In the genomic region with DNA sequence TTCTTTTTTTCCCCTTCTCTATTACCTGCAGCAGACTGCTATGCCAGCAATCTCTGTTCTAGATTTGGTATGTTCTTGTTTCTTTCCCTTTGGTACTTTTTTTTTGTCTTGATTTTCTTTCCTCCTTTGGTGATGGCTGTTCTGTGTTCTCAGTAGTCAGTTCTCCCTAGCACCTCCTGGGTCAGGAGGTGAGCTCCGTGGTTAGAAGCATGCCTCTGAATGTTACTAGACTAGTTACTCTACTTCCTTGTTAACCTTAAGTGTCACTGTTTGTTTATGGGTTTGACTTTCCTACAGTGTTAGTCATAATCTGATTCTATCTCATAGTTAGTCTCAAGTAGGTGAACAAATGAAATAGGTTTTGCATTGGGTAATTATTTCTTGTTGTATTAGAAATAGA, we compare ENCODE assay signal across 28 mouse cellular contexts. TPM values are rescaled to one million over a fixed set of nuclear protein-coding genes. Genes with fewer than 3 reads are reported as not detected.
DNase-seq lines count a peak whose midpoint lies in the region; ATAC-seq and TF ChIP-seq lines count a peak whose summit lies in the region.
"Had no signal": no experiment of that assay in that cellular context is flagged by ENCODE, and none has a peak within 500 bp of the region (broad histone marks: within the 10 kb centered on the region; RNA-seq: fewer than 3 reads in every experiment).

No protein-coding gene starts in this region.

- no peak for TF ChIP-seq CTCF in gastrocnemius, adult 2 months (IDR thresholded peaks at IDR 0.05)

- ATAC-seq in midbrain, embryonic 11.5 days (ENCODE audit: low FRiP score) = no peak
- ATAC-seq in midbrain, embryonic 16.5 days = no peak
- ATAC-seq: forebrain, embryonic 14.5 days had no signal

- H3K27ac ChIP-seq in gastrocnemius, adult 2 months = peak overlapping the region; percentile 54
- no peak overlapping the region for H3K27ac ChIP-seq in midbrain, embryonic 11.5 days (ENCODE audit: low read depth, low read length)
- no peak overlapping the region for H3K27ac ChIP-seq in midbrain, embryonic 16.5 days (ENCODE audit: low read length)
- H3K27ac ChIP-seq: embryonic facial prominence, embryonic 15.5 days; forebrain, embryonic 10.5 days; heart, embryonic 13.5 days; hindbrain, embryonic 15.5 days had no signal

- DNase-seq in gastrocnemius, adult 2 months = no peak
- DNase-seq in gastrocnemius, postnatal 14 days = no peak
- DNase-seq in midbrain, embryonic 11.5 days (ENCODE audit: low spot score, missing footprints) = peak; percentile 45
- DNase-seq in 3T3-L1 (ENCODE audit: low read depth, low spot score) = peak; percentile 64
- peak; percentile 7 for DNase-seq in large intestine, adult 2 months (ENCODE audit: low read depth, low spot score)
- no peak for DNase-seq in layer of hippocampus, adult 8-10 months (ENCODE audit: low spot score in 2 of 2)
- DNase-seq: adrenal gland, adult 8-10 months; adrenal gland, postnatal 36 days; cerebellum, adult 11 months; cerebellum, adult 8-10 months; cerebellum, postnatal 14 days; embryo, embryonic 11 days; gastrocnemius, postnatal 10 days; heart, postnatal 36 days had no signal

- no peaks in the 10 kb centered on the region for H3K4me1 ChIP-seq in midbrain, embryonic 11.5 days (ENCODE audit: control insufficient read depth, insufficient read depth, low read length)
- no peaks in the 10 kb centered on the region for H3K4me1 ChIP-seq in midbrain, embryonic 16.5 days (ENCODE audit: control insufficient read depth, insufficient read depth, low read length)
- H3K4me1 ChIP-seq: embryonic facial prominence, embryonic 15.5 days; forebrain, embryonic 10.5 days; heart, embryonic 13.5 days; hindbrain, embryonic 15.5 days had no signal

- no peak overlapping the region for H3K4me2 ChIP-seq in midbrain, embryonic 11.5 days
- no peak overlapping the region for H3K4me2 ChIP-seq in midbrain, embryonic 16.5 days (ENCODE audit: low read length)
- H3K4me2 ChIP-seq: embryonic facial prominence, embryonic 15.5 days; heart, embryonic 13.5 days; hindbrain, embryonic 15.5 days had no signal

- H3K9ac ChIP-seq in midbrain, embryonic 11.5 days (ENCODE audit: low read length) = no peak overlapping the region
- H3K9ac ChIP-seq in midbrain, embryonic 16.5 days (ENCODE audit: low read depth, low read length) = no peak overlapping the region
- H3K9ac ChIP-seq: embryonic facial prominence, embryonic 15.5 days; heart, embryonic 13.5 days; hindbrain, embryonic 15.5 days had no signal

- no peaks in the 10 kb centered on the region for H3K9me3 ChIP-seq in midbrain, embryonic 11.5 days (ENCODE audit: control insufficient read depth, low read length)
- H3K9me3 ChIP-seq in midbrain, embryonic 16.5 days (replicated peaks; ENCODE audit: control insufficient read depth, low read length, poor library complexity, severe bottlenecking) = no peaks in the 10 kb centered on the region
- H3K9me3 ChIP-seq: embryonic facial prominence, embryonic 15.5 days; forebrain, embryonic 10.5 days; heart, embryonic 13.5 days; hindbrain, embryonic 15.5 days had no signal

- no peaks in the 10 kb centered on the region for H3K27me3 ChIP-seq in midbrain, embryonic 11.5 days (ENCODE audit: control insufficient read depth, insufficient read depth, low read length)
- no peaks in the 10 kb centered on the region for H3K27me3 ChIP-seq in midbrain, embryonic 16.5 days (ENCODE audit: control insufficient read depth, insufficient read depth, low read depth, low read length)
- H3K27me3 ChIP-seq: embryonic facial prominence, embryonic 15.5 days; heart, embryonic 13.5 days; hindbrain, embryonic 15.5 days had no signal

- intact Hi-C loops in gastrocnemius, adult 2 months (cut with DNase I) = no loop called here
- intact Hi-C loops in gastrocnemius, postnatal 14 days (cut with DNase I; ENCODE audit: low total_unique reads) = no loop called here

- peak overlapping the region; percentile 55 for H3K4me3 ChIP-seq in gastrocnemius, adult 2 months
- H3K4me3 ChIP-seq in midbrain, embryonic 11.5 days (ENCODE audit: low read depth, low read length) = no peak overlapping the region
- H3K4me3 ChIP-seq in midbrain, embryonic 16.5 days (ENCODE audit: low read depth, low read length) = no peak overlapping the region
- H3K4me3 ChIP-seq: embryonic facial prominence, embryonic 15.5 days; erythroblast, embryonic 14.5 days; forebrain, embryonic 10.5 days; heart, embryonic 13.5 days; hindbrain, embryonic 15.5 days had no signal

- 92% methylated on average over 1 of the region's 1 CpGs for WGBS in midbrain, embryonic 11.5 days
- WGBS in midbrain, embryonic 16.5 days = 87% methylated on average over 1 of the region's 1 CpGs
- WGBS in large intestine, adult 2 months = 22% methylated on average over 1 of the region's 1 CpGs

- peaks cover 8% of the 10 kb centered on the region; the same call in 1 of the 2 replicates for H3K36me3 ChIP-seq in midbrain, embryonic 11.5 days (ENCODE audit: control insufficient read depth, insufficient read depth, low read length)
- peaks cover 7% of the 10 kb centered on the region for H3K36me3 ChIP-seq in midbrain, embryonic 16.5 days (ENCODE audit: control insufficient read depth, insufficient read depth, low read length)

RNA-seq across cellular contexts. Expression of gene Gm7168, which starts 57.2 kb away (rescaled TPM):
- not detected for total RNA-seq in gastrocnemius, adult 2 months (2021)
- not detected for total RNA-seq in gastrocnemius, postnatal 14 days (2021)
- 0.10 TPM in 1 of 2 replicates, not detected in the other for polyA plus RNA-seq in midbrain, embryonic 11.5 days (2014; fragmentation: Nextera tagmentation; extraction: Ambion mirVana)
- not detected in 2 replicates for polyA plus RNA-seq in midbrain, embryonic 16.5 days (2015; fragmentation: Nextera tagmentation; extraction: Ambion mirVana)
- not detected in 2 replicates for polyA plus RNA-seq in large intestine, adult 2 months (2012; rRNA removed)
- not detected for total RNA-seq in layer of hippocampus, adult 8-10 months (2022)
- total RNA-seq: adrenal gland, adult 8-10 months; common myeloid progenitor, adult 5-6 weeks; gastrocnemius, postnatal 10 days; heart, adult 8-10 months had no signal
- polyA plus RNA-seq: C2C12; embryonic facial prominence, embryonic 11.5 days; embryonic facial prominence, embryonic 15.5 days; erythroblast, embryonic 14.5 days; forebrain, embryonic 10.5 days; forebrain, embryonic 14.5 days; gonadal fat pad, adult 2 months; heart, embryonic 13.5 days; heart, postnatal 0 days; hindbrain, embryonic 11.5 days; hindbrain, embryonic 15.5 days had no signal

Comparison
In these comparisons a context has a peak if more than half of its experiments do, and no peak if none do; other contexts are left out.
1. DNase-seq: peak in midbrain, embryonic 11.5 days (single experiment), 3T3-L1 (single experiment) and large intestine, adult 2 months (single experiment); none in gastrocnemius, adult 2 months (single experiment), gastrocnemius, postnatal 14 days (single experiment) and layer of hippocampus, adult 8-10 months (0 of 2).